In the genomic region with DNA sequence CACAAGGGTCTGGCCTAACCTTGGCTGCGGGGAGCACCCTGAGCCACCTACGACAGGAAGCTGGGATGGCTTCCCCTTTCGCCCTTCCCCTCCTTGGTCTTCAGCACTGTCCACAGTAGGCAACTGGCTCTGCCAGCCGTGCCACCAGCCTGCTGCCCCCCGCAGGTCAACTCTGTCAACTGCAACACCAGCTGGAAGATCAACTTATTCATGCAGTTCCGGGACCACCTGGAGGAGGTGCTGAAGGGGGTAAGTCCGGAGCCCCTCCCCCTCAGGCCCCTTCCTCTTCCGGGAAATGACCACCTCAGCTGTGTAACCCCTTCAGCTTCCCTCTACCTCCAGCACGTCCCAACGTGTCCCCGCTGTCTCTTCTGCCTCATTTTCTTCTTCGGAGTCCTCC, we compare ENCODE assay signal across 9 mouse cellular contexts. TPM values are rescaled to one million over a fixed set of nuclear protein-coding genes. Genes with fewer than 3 reads are reported as not detected.
DNase-seq lines count a peak whose midpoint lies in the region; ATAC-seq lines count a peak whose summit lies in the region.
"Had no signal": no experiment of that assay in that cellular context is flagged by ENCODE, and none has a peak within 500 bp of the region (broad histone marks: within the 10 kb centered on the region; RNA-seq: fewer than 3 reads in every experiment).

No protein-coding gene starts in this region.

- H3K4me3 ChIP-seq in hindbrain, embryonic 11.5 days (ENCODE audit: low read depth, low read length) = no peak overlapping the region
- H3K4me3 ChIP-seq in hindbrain, embryonic 16.5 days (ENCODE audit: low read length) = no peak overlapping the region
- H3K4me3 ChIP-seq in liver, embryonic 12.5 days = no peak overlapping the region
- H3K4me3 ChIP-seq: embryonic facial prominence, embryonic 13.5 days had no signal

- H3K27me3 ChIP-seq in hindbrain, embryonic 11.5 days (ENCODE audit: control insufficient read depth, insufficient read depth, low read length) = no peaks in the 10 kb centered on the region
- H3K27me3 ChIP-seq in hindbrain, embryonic 16.5 days (replicated peaks; ENCODE audit: control insufficient read depth, insufficient read depth, low read length) = no peaks in the 10 kb centered on the region
- H3K27me3 ChIP-seq in liver, embryonic 12.5 days (replicated peaks) = no peaks in the 10 kb centered on the region
- H3K27me3 ChIP-seq: embryonic facial prominence, embryonic 13.5 days had no signal

- WGBS in hindbrain, embryonic 11.5 days = 34% methylated on average over 12 of the region's 12 CpGs
- WGBS in hindbrain, embryonic 16.5 days = 37% methylated on average over 12 of the region's 12 CpGs
- WGBS in liver, embryonic 12.5 days (ENCODE audit: insufficient replicate concordance) = 32% methylated on average over 12 of the region's 12 CpGs

- no peak overlapping the region for H3K4me2 ChIP-seq in hindbrain, embryonic 11.5 days (replicated peaks; ENCODE audit: low read depth, low read length)
- no peak overlapping the region for H3K4me2 ChIP-seq in hindbrain, embryonic 16.5 days (ENCODE audit: low read length)
- no peak overlapping the region for H3K4me2 ChIP-seq in liver, embryonic 12.5 days
- H3K4me2 ChIP-seq: embryonic facial prominence, embryonic 13.5 days had no signal

- no peak overlapping the region for H3K9ac ChIP-seq in hindbrain, embryonic 11.5 days (ENCODE audit: low read depth, low read length)
- no peak overlapping the region for H3K9ac ChIP-seq in hindbrain, embryonic 16.5 days (ENCODE audit: low read depth, low read length)
- H3K9ac ChIP-seq in liver, embryonic 12.5 days = no peak overlapping the region
- H3K9ac ChIP-seq: embryonic facial prominence, embryonic 13.5 days had no signal

- no peaks in the 10 kb centered on the region for H3K36me3 ChIP-seq in hindbrain, embryonic 11.5 days (ENCODE audit: control insufficient read depth, insufficient read depth, low read length)
- H3K36me3 ChIP-seq in hindbrain, embryonic 16.5 days (ENCODE audit: control insufficient read depth, insufficient read depth, low read length) = no peaks in the 10 kb centered on the region
- 0 out of 2 replicates have a peak, but pooled peaks cover 5% of the 10 kb centered on the region for H3K36me3 ChIP-seq in liver, embryonic 12.5 days

- H3K9me3 ChIP-seq in hindbrain, embryonic 11.5 days (ENCODE audit: control insufficient read depth, low read length) = no peaks in the 10 kb centered on the region
- H3K9me3 ChIP-seq in hindbrain, embryonic 16.5 days (ENCODE audit: control insufficient read depth, low read length) = no peaks in the 10 kb centered on the region
- no peaks in the 10 kb centered on the region for H3K9me3 ChIP-seq in liver, embryonic 12.5 days (replicated peaks)
- H3K9me3 ChIP-seq: embryonic facial prominence, embryonic 13.5 days had no signal

- 0 out of 2 replicates have a peak, but pooled peaks cover 2% of the 10 kb centered on the region for H3K4me1 ChIP-seq in hindbrain, embryonic 11.5 days (replicated peaks; ENCODE audit: control insufficient read depth, insufficient read depth, low read length)
- H3K4me1 ChIP-seq in hindbrain, embryonic 16.5 days (ENCODE audit: control insufficient read depth, insufficient read depth, low read depth, low read length) = no peaks in the 10 kb centered on the region
- H3K4me1 ChIP-seq in liver, embryonic 12.5 days = peaks cover 20% of the 10 kb centered on the region
- H3K4me1 ChIP-seq: embryonic facial prominence, embryonic 13.5 days had no signal

- H3K27ac ChIP-seq in hindbrain, embryonic 11.5 days (ENCODE audit: low read depth, low read length) = no peak overlapping the region
- H3K27ac ChIP-seq in hindbrain, embryonic 16.5 days (ENCODE audit: low read depth, low read length) = no peak overlapping the region
- H3K27ac ChIP-seq in liver, embryonic 12.5 days = no peak overlapping the region
- H3K27ac ChIP-seq: embryonic facial prominence, embryonic 13.5 days had no signal

- ATAC-seq in hindbrain, embryonic 11.5 days (ENCODE audit: low FRiP score) = no peak
- no peak for ATAC-seq in hindbrain, embryonic 16.5 days
- 0 out of 2 replicates have a peak, but pooled peaks have one; percentile 20 for ATAC-seq in liver, embryonic 12.5 days
- no peak for ATAC-seq in frontal cortex, adult (ENCODE audit: low TSS enrichment)

- DNase-seq in hindbrain, embryonic 11.5 days (ENCODE audit: low spot score) = peak; percentile 62
- DNase-seq in CD4-positive helper T cell, adult 2 months (ENCODE audit: low read depth, low spot score) = peak; percentile 46
- peak; percentile 55 for DNase-seq in WW6 (ENCODE audit: low read depth, low spot score)
- peak; percentile 60 for DNase-seq in thymus, postnatal 0 days (ENCODE audit: low spot score)
- DNase-seq in right cerebral cortex, postnatal 14 days = no peak

RNA-seq across cellular contexts. Expression of gene Itpr3, which starts 30.3 kb away (rescaled TPM):
- polyA plus RNA-seq in hindbrain, embryonic 11.5 days (2014; fragmentation: Nextera tagmentation; extraction: Ambion mirVana) = 1.2 and 1.3 TPM in 2 replicates
- polyA plus RNA-seq in hindbrain, embryonic 16.5 days (2015; fragmentation: Nextera tagmentation; extraction: Ambion mirVana) = 0.84 and 0.94 TPM in 2 replicates
- 1.2 and 1.3 TPM in 2 replicates for polyA plus RNA-seq in liver, embryonic 12.5 days (2016; fragmentation: Nextera tagmentation; extraction: Ambion mirVana)
- polyA plus RNA-seq in thymus, postnatal 0 days (2015; fragmentation: Nextera tagmentation; extraction: Ambion mirVana) = 4.5 and 4.9 TPM in 2 replicates

RNA-seq across cellular contexts. Expression of gene Uqcc2, which starts 46.3 kb away (rescaled TPM):
- 326 and 345 TPM in 2 replicates for polyA plus RNA-seq in hindbrain, embryonic 11.5 days (2014; fragmentation: Nextera tagmentation; extraction: Ambion mirVana)
- 343 and 396 TPM in 2 replicates for polyA plus RNA-seq in hindbrain, embryonic 16.5 days (2015; fragmentation: Nextera tagmentation; extraction: Ambion mirVana)
- polyA plus RNA-seq in liver, embryonic 12.5 days (2016; fragmentation: Nextera tagmentation; extraction: Ambion mirVana) = 254 and 262 TPM in 2 replicates
- 266 and 304 TPM in 2 replicates for polyA plus RNA-seq in thymus, postnatal 0 days (2015; fragmentation: Nextera tagmentation; extraction: Ambion mirVana)

RNA-seq across cellular contexts. Expression of gene Bak1, which starts 58.6 kb away (rescaled TPM):
- polyA plus RNA-seq in hindbrain, embryonic 11.5 days (2014; fragmentation: Nextera tagmentation; extraction: Ambion mirVana) = 7.4 and 9.5 TPM in 2 replicates
- 4.0 and 4.1 TPM in 2 replicates for polyA plus RNA-seq in hindbrain, embryonic 16.5 days (2015; fragmentation: Nextera tagmentation; extraction: Ambion mirVana)
- polyA plus RNA-seq in liver, embryonic 12.5 days (2016; fragmentation: Nextera tagmentation; extraction: Ambion mirVana) = 2.7 and 3.2 TPM in 2 replicates
- polyA plus RNA-seq in thymus, postnatal 0 days (2015; fragmentation: Nextera tagmentation; extraction: Ambion mirVana) = 5.8 and 6.9 TPM in 2 replicates
